14 mouse cellular contexts compared by ENCODE assay signal in genomic region chr3:51943642-51944041, GRCm38 (mm10).
DNase-seq lines count a peak whose midpoint lies in the region; ATAC-seq and TF ChIP-seq lines count a peak whose summit lies in the region.
"Had no signal": no experiment of that assay in that cellular context is flagged by ENCODE, and none has a peak within 500 bp of the region (broad histone marks: within the 10 kb centered on the region; RNA-seq: fewer than 3 reads in every experiment).

No protein-coding gene starts in this region.

- TF ChIP-seq POLR2A in heart, adult 2 months (IDR thresholded peaks at IDR 0.05; ENCODE audit: insufficient read depth, low read depth, low read length) = no peak
- no peak for TF ChIP-seq POLR2A in bone marrow macrophage, adult 2 months (IDR thresholded peaks at IDR 0.05; ENCODE audit: borderline replicate concordance, low read depth, low read length)

- no peak overlapping the region for H3K9ac ChIP-seq in heart, adult 2 months (ENCODE audit: low read depth, low read length)
- no peak overlapping the region for H3K9ac ChIP-seq in heart, embryonic 12.5 days
- no peak overlapping the region for H3K9ac ChIP-seq in midbrain, embryonic 13.5 days (replicated peaks)
- H3K9ac ChIP-seq: embryonic facial prominence, embryonic 13.5 days; forebrain, embryonic 15.5 days; heart, embryonic 15.5 days had no signal

- no peaks in the 10 kb centered on the region for H3K27me3 ChIP-seq in heart, adult 2 months (ENCODE audit: control insufficient read depth, insufficient read depth, low read length)
- no peaks in the 10 kb centered on the region for H3K27me3 ChIP-seq in heart, embryonic 12.5 days (replicated peaks)
- no peaks in the 10 kb centered on the region for H3K27me3 ChIP-seq in C2C12 (ENCODE audit: control insufficient read depth, insufficient read depth, insufficient read length)
- no peaks in the 10 kb centered on the region for H3K27me3 ChIP-seq in midbrain, embryonic 13.5 days
- H3K27me3 ChIP-seq: embryonic facial prominence, embryonic 13.5 days; forebrain, embryonic 15.5 days; heart, embryonic 15.5 days had no signal

- no peaks in the 10 kb centered on the region for H3K79me2 ChIP-seq in heart, adult 2 months (replicated peaks; ENCODE audit: control insufficient read depth, insufficient read depth, low read length)
- no peaks in the 10 kb centered on the region for H3K79me2 ChIP-seq in C2C12 (ENCODE audit: control insufficient read depth, insufficient read depth)

- 64% methylated on average over 8 of the region's 8 CpGs for WGBS in heart, adult 2 months
- 63% methylated on average over 8 of the region's 8 CpGs for WGBS in heart, embryonic 12.5 days
- 76% methylated on average over 8 of the region's 8 CpGs for WGBS in midbrain, embryonic 13.5 days

- intact Hi-C loops in heart, adult 2 months (cut with DNase I) = no loop called here
- intact Hi-C loops in heart, postnatal 10 days (cut with DNase I) = no loop called here

- no peak for ATAC-seq in heart, embryonic 12.5 days (ENCODE audit: insufficient number of reproducible peaks, low FRiP score)
- ATAC-seq in midbrain, embryonic 13.5 days = no peak
- ATAC-seq: forebrain, embryonic 15.5 days had no signal

- H3K4me3 ChIP-seq in heart, adult 2 months = no peak overlapping the region
- H3K4me3 ChIP-seq in heart, embryonic 12.5 days = no peak overlapping the region
- H3K4me3 ChIP-seq in C2C12 (ENCODE audit: insufficient read depth, poor library complexity, severe bottlenecking) = no peak overlapping the region
- no peak overlapping the region for H3K4me3 ChIP-seq in bone marrow macrophage, adult 2 months (ENCODE audit: insufficient read depth, low read length)
- no peak overlapping the region for H3K4me3 ChIP-seq in midbrain, embryonic 13.5 days (replicated peaks)
- H3K4me3 ChIP-seq: embryonic facial prominence, embryonic 13.5 days; forebrain, embryonic 15.5 days; heart, embryonic 15.5 days had no signal

- H3K36me3 ChIP-seq in heart, adult 2 months (ENCODE audit: control insufficient read depth, insufficient read depth, low read length) = no peaks in the 10 kb centered on the region
- H3K36me3 ChIP-seq in heart, embryonic 12.5 days = no peaks in the 10 kb centered on the region
- no peaks in the 10 kb centered on the region for H3K36me3 ChIP-seq in C2C12 (ENCODE audit: control insufficient read depth, insufficient read depth)
- no peaks in the 10 kb centered on the region for H3K36me3 ChIP-seq in midbrain, embryonic 13.5 days
- H3K36me3 ChIP-seq: embryonic facial prominence, embryonic 13.5 days; forebrain, embryonic 15.5 days; heart, embryonic 15.5 days had no signal

- H3K27ac ChIP-seq in heart, adult 2 months = no peak overlapping the region; the same call in 1 of the 2 replicates
- H3K27ac ChIP-seq in heart, embryonic 12.5 days (ENCODE audit: poor library complexity, severe bottlenecking) = no peak overlapping the region
- H3K27ac ChIP-seq in bone marrow macrophage, adult 2 months (ENCODE audit: insufficient read depth, low read depth, low read length) = peak overlapping the region; percentile 8; the same call in 1 of the 2 replicates
- no peak overlapping the region for H3K27ac ChIP-seq in midbrain, embryonic 13.5 days
- H3K27ac ChIP-seq: embryonic facial prominence, embryonic 13.5 days; forebrain, embryonic 15.5 days; heart, embryonic 15.5 days had no signal

- peaks cover 1% of the 10 kb centered on the region; the same call in 1 of the 2 replicates for H3K4me1 ChIP-seq in heart, adult 2 months (ENCODE audit: control insufficient read depth, insufficient read depth, low read length)
- H3K4me1 ChIP-seq in heart, embryonic 12.5 days (replicated peaks) = peaks cover 20% of the 10 kb centered on the region
- peaks cover 23% of the 10 kb centered on the region for H3K4me1 ChIP-seq in bone marrow macrophage, adult 2 months (ENCODE audit: control insufficient read depth, insufficient read depth, low read length)
- peaks cover 5% of the 10 kb centered on the region; the same call in 1 of the 2 replicates for H3K4me1 ChIP-seq in midbrain, embryonic 13.5 days (replicated peaks)
- H3K4me1 ChIP-seq: forebrain, embryonic 15.5 days had no signal

- peak; percentile 44 for TF ChIP-seq CTCF in heart, adult 2 months (IDR thresholded peaks at IDR 0.05)
- TF ChIP-seq CTCF in C2C12 (IDR thresholded peaks at IDR 0.05; ENCODE audit: control insufficient read depth, insufficient read depth, insufficient read length) = no peak
- TF ChIP-seq CTCF in bone marrow macrophage, adult 2 months (IDR thresholded peaks at IDR 0.05; ENCODE audit: low read depth, low read length) = no peak

- DNase-seq in heart, adult 2 months = peak; percentile 29 to 61
- peak; percentile 45 to 50 for DNase-seq in heart, postnatal 10 days
- no peak for DNase-seq in left cerebral cortex, adult 18-20 months (ENCODE audit: low spot score in 2 of 2)
- DNase-seq in thymus, adult 18-20 months = no peak
- DNase-seq: cerebellum, postnatal 14 days; kidney, postnatal 4 days; thymus, postnatal 36 days had no signal

- TF ChIP-seq EP300 in heart, adult 2 months (IDR thresholded peaks at IDR 0.05; ENCODE audit: insufficient read depth, low read depth, low read length) = no peak

- H3K4me2 ChIP-seq in heart, embryonic 12.5 days = no peak overlapping the region
- no peak overlapping the region for H3K4me2 ChIP-seq in midbrain, embryonic 13.5 days (replicated peaks)
- H3K4me2 ChIP-seq: embryonic facial prominence, embryonic 13.5 days; forebrain, embryonic 15.5 days; heart, embryonic 15.5 days had no signal

- H3ac ChIP-seq in C2C12 (ENCODE audit: control insufficient read depth, insufficient read length, low read depth) = no peak overlapping the region

- no peaks in the 10 kb centered on the region for H3K9me3 ChIP-seq in heart, embryonic 12.5 days (replicated peaks)
- H3K9me3 ChIP-seq in midbrain, embryonic 13.5 days = no peaks in the 10 kb centered on the region
- H3K9me3 ChIP-seq: embryonic facial prominence, embryonic 13.5 days; forebrain, embryonic 15.5 days; heart, embryonic 15.5 days had no signal

- peaks cover 3% of the 10 kb centered on the region for H3K79me3 ChIP-seq in C2C12 (ENCODE audit: low read depth)

TF ChIP-seq in C2C12, 6 proteins besides CTCF, POLR2A, EP300 and RAD21:
- TF ChIP-seq FOSL1 (IDR thresholded peaks at IDR 0.05; ENCODE audit: insufficient read depth, low read length, poor library complexity, severe bottlenecking) (peak; percentile 24), MAX (IDR thresholded peaks at IDR 0.05) (peak; percentile 88), MYOG (IDR thresholded peaks at IDR 0.05; ENCODE audit: control insufficient read depth, extremely low read depth, insufficient read length) (no peak), USF1 (IDR thresholded peaks at IDR 0.05; ENCODE audit: low read depth) (peak; percentile 47), MYOD1 (IDR thresholded peaks at IDR 0.05; ENCODE audit: control insufficient read depth, insufficient read length, low read depth) (no peak), CEBPB (IDR thresholded peaks at IDR 0.05; ENCODE audit: low read depth) (peak; percentile 35)

Comparison
In these comparisons a context has a peak if more than half of its experiments do, and no peak if none do; other contexts are left out.
1. DNase-seq: peak in heart, adult 2 months (2 of 2) and heart, postnatal 10 days (2 of 2); none in left cerebral cortex, adult 18-20 months (0 of 2) and thymus, adult 18-20 months (0 of 2).